Mouse (Mus musculus) ES-Bruce4 (cell line): ENCODE data around the gene Gm11559. TPM values are rescaled to one million over a fixed set of nuclear protein-coding genes. Genes with fewer than 3 reads are reported as not detected.
"Not testable (repeated sequence)": the region's sequence is repeated elsewhere in the genome, so short reads cannot be mapped to it uniquely, and the experiment has no call there.

Experiments used
- H3K27ac ChIP-seq: 2 replicates; pipeline ENCODE4 v1.5.1; 2012; ENCODE audit warnings: low read length, inconsistent platforms; ENCODE audit not compliant: insufficient read depth
- H3K27me3 ChIP-seq: 2 replicates; pipeline ENCODE4 v1.6.1; 2012; ENCODE audit warnings: mild to moderate bottlenecking, low read length, inconsistent platforms; ENCODE audit not compliant: control insufficient read depth, poor library complexity, insufficient read depth, severe bottlenecking
- H3K36me3 ChIP-seq: 2 replicates; pipeline ENCODE4 v1.6.1; 2012; ENCODE audit warnings: inconsistent platforms, mild to moderate bottlenecking, low read length, moderate library complexity; ENCODE audit not compliant: control insufficient read depth, poor library complexity, insufficient read depth, severe bottlenecking
- H3K4me1 ChIP-seq: one replicate; pipeline ENCODE4 v1.8.1; 2011; ENCODE audit warnings: low read length; ENCODE audit not compliant: control insufficient read depth, insufficient read depth
- H3K4me3 ChIP-seq: 2 replicates; pipeline ENCODE4 v1.5.1; 2011; ENCODE audit warnings: low read depth, mild to moderate bottlenecking, low read length
- H3K9ac ChIP-seq: 2 replicates; pipeline ENCODE4 v1.6.1; 2012; ENCODE audit warnings: low read depth, mild to moderate bottlenecking, inconsistent platforms; ENCODE audit not compliant: poor library complexity, severe bottlenecking
- H3K9me3 ChIP-seq: replicated peaks from 2 replicates; pipeline ENCODE4 v1.6.1; 2012; ENCODE audit warnings: mild to moderate bottlenecking, low read length, inconsistent platforms; ENCODE audit not compliant: control insufficient read depth, poor library complexity, insufficient read depth, severe bottlenecking
- CTCF ChIP-seq: IDR thresholded peaks from one replicate; pipeline ENCODE4 v1.8.1; 2011; ENCODE audit warnings: low read depth, low read length
- EP300 ChIP-seq: IDR thresholded peaks from 2 replicates; pipeline ENCODE4 v1.6.1; 2011; ENCODE audit warnings: low read depth, low read length; ENCODE audit not compliant: insufficient read depth
- POLR2A ChIP-seq: IDR thresholded peaks from one replicate; pipeline ENCODE4 v1.8.1; 2011; ENCODE audit warnings: low read length; ENCODE audit not compliant: insufficient read depth
- polyA plus RNA-seq: library from polyadenylated mRNA; stranded (reverse); fragments of >200 nt; gene quantifications from 2 replicates; pipeline ENCODE4 v1.2.4, GENCODE M21; 2011; ENCODE audit warnings: low read depth; ENCODE audit not compliant: missing spikeins, insufficient read depth, insufficient read length

The Gm11559 gene
- polyA plus RNA-seq, result not detected in 2 replicates

DNA sequence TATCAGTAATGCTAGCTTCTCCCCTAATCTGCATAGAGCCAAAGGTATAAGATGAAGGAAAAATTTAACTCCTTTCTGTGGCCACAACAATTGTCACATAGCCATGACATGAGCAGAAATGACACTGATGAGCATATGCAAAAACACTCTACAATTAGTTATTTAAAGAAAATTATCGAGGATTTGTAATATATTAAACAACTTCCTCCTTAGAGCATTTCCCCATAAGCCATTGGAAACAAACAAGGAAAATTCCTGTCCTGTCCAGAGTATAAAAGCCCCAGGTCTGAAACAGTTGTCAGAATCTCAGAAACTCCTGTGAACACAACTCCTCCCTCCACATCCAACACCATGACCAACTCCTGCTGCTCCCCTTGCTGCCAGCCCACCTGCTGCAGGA is at the start of gene Gm11559:
TSS of gene Gm11559 (plus strand) at position 301 of the 400 bp plus-strand sequence.
- not testable (repeated sequence) for H3K36me3 ChIP-seq, H3K4me1 ChIP-seq, H3K9me3 ChIP-seq, H3K4me3 ChIP-seq, H3K27me3 ChIP-seq, H3K9ac ChIP-seq, H3K27ac ChIP-seq

DNA sequence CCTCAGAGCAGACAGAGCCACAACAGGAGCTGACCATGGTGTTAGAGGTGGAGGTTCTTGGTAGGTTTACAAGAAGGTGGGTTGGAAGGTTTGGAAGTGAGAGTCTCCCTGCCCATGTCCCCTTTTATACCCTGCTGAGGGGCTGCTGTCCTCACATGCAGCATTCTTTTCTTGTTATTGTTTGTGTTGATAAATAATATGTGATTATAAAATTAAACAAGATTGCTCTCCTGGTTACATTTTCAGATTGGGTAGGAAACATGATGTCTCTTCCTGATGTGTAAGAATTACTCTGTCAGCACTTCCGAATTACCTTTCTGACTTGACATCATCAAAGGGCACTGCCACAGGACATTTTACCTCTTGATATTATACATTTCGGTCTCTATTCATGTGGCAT is 48.7 kb upstream of the Gm11559 start, which contains the start of gene Gm11564:
TSS of gene Gm11564 (minus strand) at position 101 of the 400 bp plus-strand sequence.
- not testable (repeated sequence) for H3K27ac ChIP-seq, H3K27me3 ChIP-seq, H3K9ac ChIP-seq, H3K9me3 ChIP-seq, H3K4me3 ChIP-seq, H3K4me1 ChIP-seq, H3K36me3 ChIP-seq

DNA sequence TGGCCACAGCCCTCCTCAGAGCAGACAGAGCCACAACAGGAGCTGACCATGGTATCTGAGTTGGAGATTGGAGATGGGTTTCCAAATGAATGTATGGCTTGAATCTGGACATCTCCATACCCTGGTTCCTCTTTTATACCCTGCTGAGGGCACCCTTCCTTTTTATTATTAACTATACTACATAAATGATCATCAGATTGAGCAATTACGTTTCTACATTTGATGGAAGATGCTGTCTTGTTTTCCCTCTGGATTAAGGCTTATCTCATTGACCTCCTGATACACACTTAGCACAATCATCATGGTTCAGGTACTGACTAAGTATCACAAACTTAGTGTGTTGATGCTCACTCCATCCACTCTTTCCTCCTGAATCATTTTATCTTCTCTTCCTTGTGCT is 26.3 kb upstream of the Gm11559 start, which contains the start of gene 2300003K06Rik:
TSS of gene 2300003K06Rik (minus strand) at position 101 of the 400 bp plus-strand sequence.
- no peak for TF ChIP-seq CTCF
- TF ChIP-seq EP300, result no peak

DNA sequence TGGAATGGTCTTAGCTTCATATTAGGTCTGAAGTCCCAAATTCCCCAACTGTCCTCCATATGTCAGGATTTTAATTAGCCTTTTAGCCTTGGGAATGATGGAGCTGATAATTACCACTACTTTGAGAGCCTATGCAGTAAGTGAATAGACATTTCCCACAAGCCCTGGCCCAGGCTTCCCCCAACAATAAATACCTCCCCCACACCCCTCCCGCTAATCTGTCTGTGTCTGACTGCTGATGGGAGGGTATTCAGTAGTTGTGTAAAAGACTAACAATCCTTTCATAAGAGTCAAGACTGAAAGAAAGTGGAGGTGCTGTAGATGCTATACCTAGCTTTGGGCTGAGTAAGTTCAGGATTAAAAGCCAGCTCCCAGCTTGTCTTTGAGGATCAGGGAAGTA is 22.1 kb upstream of the Gm11559 start:
- Histone ChIP-seq H3K36me3 (no peaks in the 10 kb centered on the region), H3K9ac (no peak overlapping the region), H3K27ac (no peak overlapping the region), H3K9me3 (no peaks in the 10 kb centered on the region), H3K4me1 (no peaks in the 10 kb centered on the region), H3K27me3 (no peaks in the 10 kb centered on the region), H3K4me3 (no peak overlapping the region)
- no peak for TF ChIP-seq EP300
- no peak for TF ChIP-seq POLR2A
- no peak for TF ChIP-seq CTCF

More for the DNA sequence above, 26.3 kb upstream of the Gm11559 start, which contains the start of gene 2300003K06Rik:
- no peak within 1 kb of the TSS for H3K4me3 ChIP-seq
- no peak within 1 kb of the TSS for H3K27ac ChIP-seq
- H3K27me3 ChIP-seq, result no peaks in the 10 kb centered on the region
- no peaks in the 10 kb centered on the region for H3K9me3 ChIP-seq
- H3K4me1 ChIP-seq, result no peaks in the 10 kb centered on the region
- no peak within 1 kb of the TSS for H3K9ac ChIP-seq
- no peaks in the 10 kb centered on the region for H3K36me3 ChIP-seq

DNA sequence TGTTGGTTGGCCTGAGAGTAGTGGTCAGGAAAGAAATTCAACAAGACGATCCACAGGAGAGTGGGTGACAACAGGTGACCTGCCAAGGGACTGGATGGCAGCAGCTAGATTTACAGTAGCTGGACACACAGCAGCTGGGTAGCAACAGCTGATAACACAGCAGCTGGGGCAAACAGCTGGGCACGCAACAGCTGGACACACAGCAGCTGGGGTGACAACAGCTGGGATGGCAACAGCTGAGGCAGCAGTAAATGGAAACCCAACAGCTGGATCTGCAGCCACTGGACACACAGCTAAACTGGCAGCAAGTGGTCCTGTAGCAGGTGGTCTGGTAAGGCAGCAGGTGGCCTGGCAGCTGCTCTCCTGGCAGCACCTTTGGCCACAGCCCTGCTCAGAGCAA is 17.5 kb upstream of the Gm11559 start:
- TF ChIP-seq POLR2A (no peak), EP300 (no peak), CTCF (no peak)
- H3K9me3 ChIP-seq, result no peaks in the 10 kb centered on the region
- no peak overlapping the region for H3K4me3 ChIP-seq
- no peaks in the 10 kb centered on the region for H3K4me1 ChIP-seq
- H3K36me3 ChIP-seq, result no peaks in the 10 kb centered on the region
- H3K9ac ChIP-seq, result no peak overlapping the region
- H3K27ac ChIP-seq, result no peak overlapping the region
- H3K27me3 ChIP-seq, result no peaks in the 10 kb centered on the region

DNA sequence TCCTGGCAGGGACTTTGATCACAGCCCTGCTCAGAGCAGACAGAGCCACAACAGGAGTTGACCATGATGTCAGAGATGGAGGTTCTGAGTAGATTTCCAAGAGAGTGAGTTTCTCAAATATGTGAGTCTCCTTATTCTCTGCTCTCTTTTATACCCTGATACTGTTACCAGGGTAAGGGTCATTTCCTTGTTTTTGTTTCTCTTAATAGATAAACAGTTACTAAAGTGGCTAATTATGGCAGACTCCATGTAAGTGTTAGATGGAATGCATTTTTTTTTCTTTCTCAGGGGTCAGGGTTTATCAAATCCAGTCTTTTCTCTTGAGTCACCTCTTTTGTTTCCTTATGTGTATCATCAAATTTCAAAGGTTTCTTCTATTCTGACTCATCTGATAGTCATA is 12.8 kb upstream of the Gm11559 start, which contains the start of gene Krtap4-16:
TSS of gene Krtap4-16 (minus strand) at position 101 of the 400 bp plus-strand sequence.
- Histone ChIP-seq H3K4me1 (no peaks in the 10 kb centered on the region), H3K36me3 (no peaks in the 10 kb centered on the region), H3K27ac (no peak within 1 kb of the TSS), H3K9ac (no peak within 1 kb of the TSS), H3K9me3 (no peaks in the 10 kb centered on the region), H3K27me3 (no peaks in the 10 kb centered on the region), H3K4me3 (no peak within 1 kb of the TSS)
- TF ChIP-seq POLR2A, result no peak
- TF ChIP-seq CTCF, result no peak
- no peak for TF ChIP-seq EP300

DNA sequence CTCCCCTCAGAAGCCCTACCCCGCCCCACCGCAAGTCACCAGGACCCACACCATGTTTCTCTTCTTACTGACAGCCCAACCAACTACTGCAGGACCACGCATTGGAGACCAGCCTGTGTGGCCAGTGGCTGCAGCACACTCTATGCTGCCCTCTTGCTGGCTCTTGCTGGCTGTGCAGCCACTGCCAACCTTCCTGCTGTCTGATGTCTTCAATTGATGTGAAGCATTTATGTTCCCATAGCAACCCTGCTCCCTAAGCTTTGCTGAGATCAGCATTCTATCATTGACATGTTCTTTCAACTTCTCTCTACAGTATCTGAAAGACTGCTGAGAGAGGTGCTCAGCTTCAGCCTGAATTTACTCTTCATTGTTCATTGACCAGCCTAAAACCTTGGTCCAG is 10.2 kb upstream of the Gm11559 start:
- Histone ChIP-seq H3K4me1 (no peaks in the 10 kb centered on the region), H3K9ac (no peak overlapping the region), H3K36me3 (no peaks in the 10 kb centered on the region), H3K9me3 (no peaks in the 10 kb centered on the region), H3K27ac (no peak overlapping the region), H3K4me3 (no peak overlapping the region), H3K27me3 (no peaks in the 10 kb centered on the region)
- TF ChIP-seq POLR2A, result no peak
- TF ChIP-seq CTCF, result peak; percentile 46
